Mouse (Mus musculus): ENCODE measurements at regions not wholly inside any gene's neighbourhood (a gene's known extent, or its start where the extent isn't known, plus 50 kb on each side); places are given as distances from the start of the nearest gene placed in this dataset.
"Not testable (repeated sequence)": the region's sequence is repeated elsewhere in the genome, so short reads cannot be mapped to it uniquely, and the experiment has no call there.

GRCm38 (mm10) chr10:15321480-15321879 lies 603.5 kb upstream of the Gje1 start:
- DNase-seq, result no peak

DNA sequence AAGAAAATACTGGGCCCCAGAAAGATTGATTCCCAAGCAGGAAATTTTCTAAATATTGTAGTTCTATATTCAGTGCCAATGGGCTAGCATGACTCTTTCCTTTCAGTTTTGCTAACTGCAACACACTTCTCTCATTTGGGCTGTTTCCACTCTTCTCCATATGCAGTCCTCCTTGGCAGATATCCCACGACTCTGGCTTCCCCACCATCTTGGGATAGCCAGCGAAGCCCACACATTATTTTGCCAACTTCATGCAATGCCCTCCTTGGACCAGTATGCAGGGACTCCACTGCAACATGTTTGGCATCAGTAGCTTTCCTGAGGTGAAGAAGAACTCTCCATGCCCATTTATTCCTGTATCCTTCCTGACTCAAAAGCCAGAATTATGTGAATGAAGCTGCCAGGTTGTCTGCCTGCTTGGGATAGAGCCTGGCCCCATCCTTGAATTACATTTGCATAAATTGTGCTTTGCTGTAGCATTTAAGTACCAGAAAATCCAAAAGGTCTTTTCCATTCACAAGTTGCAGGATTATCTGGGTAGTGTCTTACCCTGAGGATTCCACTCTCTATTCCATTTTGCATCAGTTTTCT lies 599.1 kb upstream of the Gje1 start:
- no peak for DNase-seq

- DNase-seq, result no peak
Observed at GRCm38 (mm10) chr10:15310650-15311049, 592.6 kb upstream of the Gje1 start.

DNA sequence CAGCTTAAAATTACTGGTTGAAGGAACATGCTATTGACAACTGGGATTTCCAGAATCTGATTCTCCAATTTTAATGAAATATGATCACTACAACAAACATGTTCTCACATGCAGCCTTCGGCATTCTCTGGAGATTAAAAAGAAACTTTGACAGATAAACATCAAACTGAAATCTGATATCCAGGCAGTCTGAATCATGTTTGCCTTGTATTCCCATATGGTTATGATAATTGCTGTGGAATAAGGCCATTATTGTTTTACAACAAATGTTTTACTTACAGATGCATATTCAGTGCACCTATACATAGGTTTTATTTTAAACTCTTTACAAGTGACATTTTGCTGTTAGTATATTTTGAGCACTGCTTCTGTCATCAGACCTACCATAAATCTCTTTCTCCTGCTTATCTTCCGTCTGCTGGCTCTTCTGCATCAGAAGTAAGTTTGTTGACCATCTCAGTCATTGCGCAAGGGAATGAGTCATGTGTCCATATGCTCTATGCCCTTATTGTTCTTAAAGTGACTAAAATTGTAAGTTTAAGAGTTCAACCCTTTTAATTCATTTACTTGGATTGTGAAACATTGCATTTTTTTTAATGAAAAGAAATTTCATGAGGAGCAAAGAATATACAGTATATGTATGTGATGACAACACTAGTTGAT lies 587.9 kb upstream of the Gje1 start:
- no peak for DNase-seq

GRCm38 (mm10) chr10:15300199-15301085 lies 582.4 kb upstream of the Gje1 start:
- peak; percentile 82 for DNase-seq

DNA sequence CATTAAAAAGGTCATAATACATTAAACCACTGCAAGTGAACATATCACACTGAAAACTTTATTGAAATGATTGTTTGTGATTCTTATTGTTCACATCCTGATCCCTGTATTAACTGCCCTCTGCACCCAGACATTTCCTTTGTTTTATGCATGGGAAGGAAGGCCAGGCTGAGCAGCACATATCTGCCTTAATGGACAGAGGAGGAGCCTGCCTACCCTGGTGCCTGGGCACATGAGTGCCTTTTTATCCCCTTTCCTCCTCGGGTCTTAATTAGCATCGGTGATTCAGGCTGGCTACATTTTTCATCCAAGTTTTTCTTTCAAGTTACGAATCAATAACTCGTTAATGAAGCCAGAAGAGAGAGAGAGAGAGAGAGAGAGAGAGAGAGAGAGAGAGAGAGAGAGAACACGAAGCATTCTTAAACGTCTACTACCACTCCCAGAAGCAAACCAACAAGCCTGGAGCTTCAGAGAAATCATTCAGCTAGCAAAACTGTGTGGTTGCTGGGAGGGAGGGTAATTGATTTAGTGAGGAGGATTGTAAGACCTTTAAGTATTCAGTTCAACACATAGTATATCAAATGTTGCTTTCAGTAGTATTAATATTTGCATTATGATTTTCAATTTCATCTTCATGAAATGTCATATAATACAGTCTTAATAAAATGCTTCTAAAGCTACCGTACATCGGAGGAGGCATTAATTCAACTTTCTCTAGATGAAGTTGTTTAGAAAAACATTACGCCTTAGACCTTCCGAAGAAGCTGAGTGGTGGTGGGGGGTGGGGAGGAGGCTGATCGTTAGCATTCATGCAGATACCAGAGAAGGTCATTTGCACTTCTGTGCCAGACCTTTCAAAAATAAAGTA lies 581.6 kb upstream of the Gje1 start:
- DNase-seq, result no peak

DNA sequence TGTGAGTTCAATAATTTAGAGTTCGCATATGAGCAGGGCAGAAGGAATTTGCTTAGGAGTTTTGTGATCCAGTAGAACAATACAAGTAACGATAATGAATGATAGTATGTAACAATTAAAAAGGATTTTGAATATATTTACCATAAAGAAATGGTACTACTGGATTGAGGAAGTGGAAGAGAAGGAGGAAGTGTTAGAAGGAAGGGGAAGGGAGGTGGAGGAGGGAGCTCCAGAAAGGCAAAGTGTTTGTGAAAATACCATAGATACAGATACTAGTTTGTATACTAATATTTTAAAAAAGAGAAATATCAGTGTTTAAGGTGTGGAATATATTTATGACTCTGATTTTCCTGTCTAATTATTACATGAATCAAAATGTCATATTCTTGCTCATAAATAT lies 579.2 kb upstream of the Gje1 start:
- no peak for DNase-seq

DNA sequence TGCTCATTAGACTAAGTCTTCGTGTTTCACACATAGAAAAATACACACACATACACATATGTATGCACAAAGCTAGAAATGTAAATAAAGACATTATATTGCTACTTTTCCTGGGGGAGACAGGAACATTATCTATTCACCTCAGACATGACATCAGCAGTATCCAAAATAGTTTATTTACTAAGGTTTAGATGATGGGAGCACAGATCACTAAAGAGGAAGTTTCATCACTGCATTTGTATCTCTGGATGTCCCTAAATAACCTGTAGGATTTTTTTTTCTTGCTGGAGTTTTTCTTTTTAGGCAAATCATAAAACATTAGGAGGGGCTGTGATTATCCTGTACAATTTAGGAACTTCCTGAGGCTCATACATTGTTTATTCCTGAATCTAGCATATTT lies 576.1 kb upstream of the Gje1 start:
- no peak for DNase-seq

GRCm38 (mm10) chr10:15263337-15263736 lies 545.3 kb upstream of the Gje1 start:
- DNase-seq, result not testable (repeated sequence)

DNA sequence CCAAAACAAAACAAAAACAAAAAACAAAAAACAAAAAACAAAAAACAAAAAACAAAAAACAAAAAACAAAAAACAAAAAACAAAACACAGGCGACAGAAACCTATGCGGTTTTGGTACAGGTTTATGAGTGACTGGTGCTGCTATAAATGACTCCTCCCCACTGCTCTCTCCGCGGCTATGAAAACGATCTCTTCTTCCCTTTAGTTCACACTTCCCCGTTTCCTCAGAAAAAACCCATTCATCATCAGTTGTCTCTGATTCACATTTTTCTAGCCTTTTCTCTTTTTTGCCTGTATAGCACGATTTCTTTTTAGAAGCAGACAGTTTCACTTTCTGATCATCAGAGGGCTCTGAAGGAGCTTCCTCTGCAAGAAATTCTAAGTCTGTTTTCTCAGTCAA lies 544.3 kb upstream of the Gje1 start:
- not testable (repeated sequence) for DNase-seq

GRCm38 (mm10) chr10:15249402-15250086 lies 531.5 kb upstream of the Gje1 start:
- DNase-seq, result no peak

GRCm38 (mm10) chr10:15248899-15249298 lies 530.9 kb upstream of the Gje1 start:
- DNase-seq, result no peak

DNA sequence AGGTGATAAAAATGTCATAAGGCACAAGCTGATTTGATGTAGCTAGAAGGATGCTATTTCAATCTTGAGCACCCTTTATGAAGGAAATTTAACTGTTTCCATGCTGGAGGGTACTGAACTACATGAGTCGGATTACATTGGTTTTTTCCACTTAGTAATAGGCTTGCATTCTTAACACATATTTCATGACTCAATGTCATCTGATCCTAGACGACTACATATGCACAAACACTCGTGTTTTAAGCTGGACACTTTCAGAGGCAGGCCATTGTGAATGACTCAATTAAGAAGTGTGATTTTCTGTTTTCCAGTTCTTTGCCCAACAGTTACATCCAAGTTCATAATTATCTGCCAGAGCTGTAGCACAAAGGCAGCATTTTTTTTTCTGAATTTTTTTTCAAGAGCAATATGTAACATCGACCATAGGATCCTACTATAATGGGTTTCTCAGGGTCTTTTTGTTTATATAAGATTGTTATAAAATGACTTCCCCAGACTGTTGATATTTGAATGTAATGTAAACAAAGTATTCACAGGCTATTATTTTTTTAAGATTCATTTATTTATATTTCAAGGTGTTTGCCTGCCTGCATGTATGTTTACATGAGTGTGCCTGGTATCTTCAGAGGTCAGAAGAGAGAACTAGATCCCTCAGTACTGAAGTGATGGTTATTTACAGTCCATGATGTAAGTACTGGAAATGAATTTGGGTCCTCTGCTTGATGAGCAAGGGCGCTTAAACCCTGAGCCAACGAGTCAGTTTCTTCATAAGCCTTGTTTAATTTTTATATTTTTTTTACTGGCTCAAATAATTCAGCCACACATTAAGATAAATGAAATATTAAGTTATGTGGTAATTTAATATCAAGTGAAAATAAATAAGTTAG lies 526.6 kb upstream of the Gje1 start:
- DNase-seq, result no peak

DNA sequence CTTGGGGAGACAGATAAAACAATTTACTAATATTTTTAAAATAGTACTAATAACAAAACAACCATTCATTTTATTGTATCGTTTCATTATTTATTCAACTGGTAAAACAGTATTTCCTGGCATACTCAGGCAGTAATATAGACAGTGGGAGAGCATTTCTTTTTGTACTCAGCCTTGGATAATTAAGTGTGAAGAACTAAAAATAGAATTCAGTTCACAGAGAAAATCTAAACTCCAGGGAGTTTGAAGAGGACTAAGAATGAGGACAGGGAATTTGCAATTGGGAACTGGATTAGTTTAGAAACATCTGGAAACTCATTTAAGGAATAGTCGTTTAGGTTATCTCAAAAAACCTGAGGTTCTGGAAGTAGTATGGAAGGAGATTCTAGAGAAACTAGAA lies 525.4 kb upstream of the Gje1 start:
- no peak for DNase-seq

DNA sequence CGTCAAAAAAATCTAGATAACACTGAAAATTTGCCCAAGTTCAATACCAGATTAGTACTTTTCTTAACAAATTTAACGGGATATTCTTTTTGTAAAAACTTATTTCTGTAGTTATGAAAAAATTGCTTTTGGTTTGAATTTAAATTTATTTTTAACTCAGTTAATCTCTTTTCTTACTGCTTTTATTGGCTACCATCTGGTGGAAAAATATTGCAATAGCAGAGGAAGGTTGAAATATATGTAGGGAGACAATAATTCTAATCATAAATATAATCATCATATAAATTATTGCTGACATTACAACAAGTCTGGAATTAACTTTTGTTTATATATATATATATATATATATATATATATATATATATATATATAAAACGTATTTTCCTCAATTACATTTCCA lies 500.9 kb upstream of the Gje1 start:
- no peak for DNase-seq

- DNase-seq, result no peak
Observed at GRCm38 (mm10) chr10:15179585-15179984, 461.6 kb upstream of the Gje1 start.

DNA sequence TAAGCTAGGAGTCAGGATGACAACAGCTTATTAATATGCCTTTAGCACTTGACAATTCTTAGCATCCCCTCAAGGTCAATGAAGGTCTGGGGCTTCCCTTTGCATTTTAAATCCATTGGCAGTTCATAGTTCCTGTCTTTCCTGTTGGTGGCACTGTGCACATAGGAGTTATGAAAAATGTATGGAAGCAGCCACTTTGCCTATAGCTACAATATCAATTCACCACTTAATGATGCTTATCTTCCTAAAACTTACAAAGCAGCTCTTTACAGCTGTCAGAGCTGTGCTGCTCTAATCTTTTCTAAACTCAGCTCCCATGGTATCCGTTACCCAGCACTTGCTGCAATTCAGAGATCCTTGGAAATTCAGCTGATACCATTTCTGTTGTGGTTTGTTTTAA lies 456.4 kb upstream of the Gje1 start:
- peak; percentile 7 for DNase-seq

GRCm38 (mm10) chr10:15172558-15172957 lies 454.5 kb upstream of the Gje1 start:
- DNase-seq, result peak; percentile 4

DNA sequence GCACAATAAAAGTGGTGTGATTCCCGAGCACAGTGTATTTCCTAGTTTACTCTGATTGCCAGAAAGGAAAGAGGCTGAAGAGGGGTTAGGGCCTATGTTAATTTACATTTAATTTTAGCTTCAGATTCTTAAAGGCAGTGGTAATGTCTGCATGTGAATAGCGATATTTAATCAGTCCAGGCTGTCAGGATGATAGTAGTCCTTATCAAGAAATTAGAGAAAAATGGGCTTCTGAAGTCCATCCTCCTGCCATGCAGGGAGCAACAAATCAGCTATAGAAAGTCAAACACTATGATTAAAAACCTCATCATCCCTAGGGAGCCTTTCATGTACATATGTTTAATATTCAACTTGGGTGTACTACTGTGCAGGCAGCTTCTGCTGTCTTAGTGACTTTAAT lies 422.7 kb upstream of the Gje1 start:
- DNase-seq, result no peak

Measured in embryo, embryonic 11 days (tissue).